Mouse (Mus musculus) hematopoietic stem cell, adult 5-6 weeks (primary cell): ENCODE measurements around the gene Irf7. TPM values are rescaled to one million over a fixed set of nuclear protein-coding genes. Genes with fewer than 3 reads are reported as not detected.

Experiments used
- ATAC-seq, 2 experiments: fragments of 125-278 bp in 1 of 2; replicated peaks in 1 of 2; 2 replicates each; pipeline ENCODE4 v1.8.0; 2016 to 2017; ENCODE audit warnings: inconsistent platforms in 2 of 2, mild to moderate bottlenecking in 2 of 2, moderate number of reproducible peaks in 2 of 2, low read depth in 1 of 2, moderate TSS enrichment in 1 of 2; ENCODE audit not compliant: low FRiP score in 2 of 2, poor library complexity in 2 of 2, severe bottlenecking in 2 of 2, insufficient read depth in 1 of 2, low TSS enrichment in 1 of 2
- total RNA-seq: library from RNA; stranded (forward); fragments of 172-1452, 232-1000 nt; gene quantifications from 2 replicates; pipeline ENCODE4 v1.2.3, GENCODE M21; 2017

Irf7 gene
- total RNA-seq, 1 experiment from 2014 or later = 15.4 TPM

DNA sequence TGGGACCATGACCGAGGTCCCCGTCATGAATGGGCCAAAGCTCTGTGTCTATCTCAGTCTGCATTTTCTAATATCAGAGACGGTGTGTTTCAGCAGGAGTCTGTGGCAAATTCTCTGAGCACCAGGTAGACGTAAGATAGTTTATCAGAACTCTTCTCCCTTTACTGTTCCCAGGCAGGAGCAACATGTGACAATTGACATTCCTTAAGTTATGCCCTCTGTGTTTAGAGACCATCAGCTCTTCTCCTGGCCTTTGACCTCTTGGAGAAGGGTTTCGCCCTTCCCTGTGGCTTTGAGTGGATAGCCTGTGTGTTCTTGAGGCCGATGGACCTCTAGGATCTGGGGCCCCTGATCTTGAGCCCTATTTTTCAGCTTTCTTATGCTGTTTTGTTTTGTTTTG, 36.6 kb downstream of the Irf7 start:
- ATAC-seq = no peak

DNA sequence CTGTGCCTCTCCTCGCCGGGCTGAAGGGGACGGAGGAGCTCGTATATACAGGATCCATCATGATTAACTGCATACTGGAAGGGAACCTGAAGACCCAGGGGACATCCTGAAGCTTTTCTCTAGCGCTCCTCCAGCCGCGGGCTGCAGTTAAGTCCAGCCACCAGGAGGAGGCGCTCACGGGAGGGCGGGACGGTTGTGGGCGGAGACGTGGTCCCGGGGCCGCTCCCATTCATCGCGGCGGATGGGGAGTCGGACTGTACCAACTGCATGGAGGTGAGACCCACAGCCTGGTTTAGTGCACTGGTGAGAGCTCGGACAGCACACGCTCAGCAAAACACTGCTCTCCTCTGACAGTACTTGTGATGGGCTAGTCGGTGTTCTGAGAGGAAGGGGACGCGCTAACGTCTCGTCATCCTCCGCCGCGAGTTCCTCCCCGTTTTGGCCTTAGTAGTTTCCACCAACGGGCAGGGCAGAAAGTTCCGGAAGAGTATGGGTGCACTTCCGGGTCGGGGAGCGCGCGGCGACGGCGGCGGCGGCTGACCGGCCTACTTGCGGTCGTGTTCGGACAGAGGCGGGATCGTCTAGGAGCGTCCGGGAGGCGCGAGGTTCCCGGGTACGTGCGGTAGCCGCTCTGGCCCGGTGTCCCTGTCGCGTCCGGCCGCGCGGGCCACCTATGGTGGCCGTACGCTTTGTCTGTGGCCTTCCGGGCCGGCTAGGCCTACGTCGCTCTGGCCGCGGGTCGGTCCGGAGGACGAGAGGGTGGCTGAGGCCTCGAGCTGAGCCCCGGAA, 37.8 kb downstream of the Irf7 start, which contains the start of gene Phrf1:
Phrf1 (plus strand) TSS at position 506 of the 789 bp plus-strand sequence.
- ATAC-seq = peak; percentile 96

DNA sequence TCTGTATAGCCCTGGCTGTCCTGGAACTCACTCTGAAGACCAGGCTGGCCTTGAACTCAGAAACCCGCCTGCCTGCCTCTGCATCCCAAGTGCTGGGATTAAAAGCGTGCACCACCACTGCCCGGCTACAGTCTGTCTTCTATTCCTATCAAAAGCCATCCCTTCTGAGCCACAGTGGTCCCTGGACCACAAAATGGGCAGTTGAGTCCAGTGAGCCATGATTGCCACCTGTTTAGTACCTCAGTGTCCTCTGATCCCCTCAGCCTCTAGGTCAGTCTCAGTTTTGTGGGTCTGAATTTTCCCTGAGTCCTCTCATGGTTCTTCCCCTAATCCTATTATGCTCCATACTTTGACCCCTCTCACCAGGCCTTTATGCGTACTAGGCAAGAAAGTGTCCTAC, 38.5 kb downstream of the Irf7 start:
- no peak for ATAC-seq

DNA sequence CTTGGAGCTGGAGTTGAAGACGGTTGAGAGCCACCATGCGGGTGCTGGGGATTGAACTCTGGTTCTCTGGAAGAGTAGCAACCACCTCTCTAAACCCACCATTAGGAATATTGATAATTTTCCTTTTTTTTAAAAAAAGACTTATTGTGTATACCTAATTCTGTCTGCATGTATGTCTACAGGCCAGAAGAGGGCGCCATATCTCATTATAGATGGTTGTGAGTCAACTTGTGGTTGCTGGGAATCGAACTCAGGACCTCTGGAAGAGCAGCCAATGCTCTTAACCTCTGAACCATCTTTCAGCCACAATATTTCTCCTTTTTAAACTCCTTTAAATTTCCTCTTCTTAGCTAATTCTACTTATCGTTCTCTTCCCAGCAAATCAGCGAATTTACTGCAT, 39.7 kb downstream of the Irf7 start:
- no peak for ATAC-seq

DNA sequence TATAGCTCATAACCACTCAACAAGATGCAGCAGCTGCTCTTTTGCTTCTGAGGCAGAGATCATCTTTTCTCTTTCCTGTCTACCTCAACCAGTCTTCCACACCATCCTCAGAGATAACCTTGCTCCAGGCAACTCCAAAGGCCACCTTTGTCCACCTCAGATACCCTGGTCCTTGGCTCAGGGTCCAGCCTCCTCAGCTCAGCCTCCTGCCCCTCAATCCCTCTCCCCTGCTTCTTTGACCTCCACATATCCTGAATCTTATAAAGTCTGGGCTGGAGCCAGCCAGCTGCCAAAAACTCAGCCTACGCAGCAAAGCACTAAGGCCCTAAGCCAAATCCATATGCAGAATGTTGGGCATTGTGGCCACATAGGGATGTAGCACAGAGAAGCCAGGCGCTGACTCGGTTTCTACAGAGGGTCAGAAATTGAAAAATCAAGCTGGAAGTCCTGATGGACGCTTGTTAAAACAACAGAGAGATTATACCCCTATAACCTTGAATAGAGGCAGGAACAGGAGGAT, 43.5 kb downstream of the Irf7 start:
- ATAC-seq = no peak

DNA sequence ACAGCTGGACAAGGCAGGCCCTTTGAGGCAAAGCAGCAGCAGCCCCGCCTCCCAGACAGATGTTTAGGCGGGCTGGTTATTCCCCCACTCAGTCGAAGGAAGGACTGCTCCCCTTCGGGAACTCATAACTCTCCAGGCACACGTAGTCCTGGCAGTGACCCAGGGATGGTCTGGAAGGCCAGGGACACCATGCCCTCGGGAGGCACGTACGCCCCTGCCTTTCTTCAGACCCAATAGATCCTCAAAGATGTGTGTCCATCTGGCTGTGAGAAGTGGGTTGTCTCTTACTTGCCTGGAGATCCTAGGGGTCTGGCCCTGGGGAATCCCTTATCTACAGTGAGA, 44.2 kb downstream of the Irf7 start:
- no peak; a peak in 1 of 4 replicates for ATAC-seq

DNA sequence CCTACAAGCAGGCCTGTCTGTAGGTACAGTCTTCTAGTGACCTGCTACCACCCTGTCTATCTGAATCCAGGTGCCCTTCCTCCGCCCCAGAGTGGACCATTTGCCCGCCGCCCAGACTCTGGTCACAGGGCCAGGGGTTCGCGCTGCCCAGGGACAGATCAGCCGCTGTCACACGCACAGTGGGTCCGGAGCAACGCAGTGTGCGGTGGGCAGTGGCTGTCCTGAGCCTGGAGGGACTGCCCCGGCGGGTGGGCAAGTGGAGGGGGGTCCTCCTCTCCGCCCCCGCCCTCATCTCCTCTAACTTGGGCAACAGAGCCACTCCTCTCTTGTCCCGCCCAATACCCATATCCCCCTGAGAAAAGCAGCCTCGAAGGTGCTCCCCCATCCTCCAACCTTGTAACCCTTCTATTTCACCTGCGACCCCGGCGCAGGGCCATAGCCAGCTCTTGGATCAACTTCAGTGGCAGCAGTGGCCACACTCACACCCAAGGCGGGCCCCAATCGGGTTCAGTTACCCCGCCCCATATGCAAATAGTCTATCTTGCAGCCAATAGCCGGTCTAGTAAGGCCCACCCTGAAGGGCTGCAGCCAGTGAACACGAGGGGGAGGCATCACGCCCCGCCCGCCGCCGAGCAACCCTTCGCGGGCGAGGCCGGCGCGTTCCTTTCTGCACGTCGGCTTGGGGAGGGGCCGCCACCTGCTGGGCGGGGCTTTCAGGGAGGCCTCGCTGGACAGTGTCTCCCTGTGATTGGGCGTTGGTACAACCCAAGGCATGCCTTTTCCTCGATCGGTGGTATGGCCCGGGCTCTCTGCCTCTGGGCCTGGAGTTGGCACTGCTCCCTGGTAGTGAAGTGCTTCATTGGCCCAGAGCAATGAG, 44.8 kb downstream of the Irf7 start:
- peak; percentile 94 to 95 for ATAC-seq

DNA sequence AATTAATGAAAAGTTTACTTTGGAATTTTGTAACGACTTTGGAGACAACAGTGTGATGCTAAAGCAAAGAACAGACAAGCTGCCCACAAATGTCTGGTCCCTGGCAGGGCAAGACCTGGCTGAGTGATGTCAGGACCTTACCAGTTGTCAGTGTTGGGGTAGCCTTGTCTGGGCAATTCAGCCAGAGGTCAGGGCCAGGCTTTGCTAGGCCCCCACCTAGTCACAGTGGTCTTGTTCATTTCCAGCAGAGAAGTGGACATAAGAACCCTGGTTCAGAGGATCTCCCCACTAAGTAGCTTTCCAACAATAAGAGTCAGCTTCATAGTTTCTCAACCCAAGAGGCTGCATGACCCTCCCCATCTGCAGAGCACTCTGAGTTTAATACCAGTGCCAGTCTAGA, 45.9 kb downstream of the Irf7 start:
- no peak for ATAC-seq

DNA sequence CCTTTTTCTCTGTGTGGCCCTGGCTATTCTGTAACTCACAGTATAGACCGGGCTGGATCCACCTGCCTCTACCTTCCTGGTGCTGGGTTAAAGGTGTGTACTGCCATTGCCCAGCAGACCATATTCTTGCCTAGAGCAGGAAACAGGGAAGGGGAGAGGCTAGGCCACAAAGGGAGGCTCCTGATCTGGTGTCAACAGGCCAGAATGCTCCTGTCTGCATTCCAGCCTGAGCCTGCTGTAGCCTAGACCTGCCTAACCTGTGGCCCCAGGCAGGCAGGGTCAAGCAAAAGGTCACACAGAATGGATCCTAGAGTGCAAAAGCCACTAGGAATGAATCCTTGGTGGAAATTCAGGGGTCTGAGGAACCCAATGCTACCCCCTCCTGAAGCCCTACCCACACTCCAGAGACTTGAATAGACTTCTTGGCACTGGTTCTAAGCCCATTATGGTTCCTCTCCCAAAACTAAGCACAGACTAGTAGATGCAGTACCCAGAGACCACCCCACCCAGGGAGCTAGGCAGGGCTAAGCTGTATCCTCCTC, 46.7 kb downstream of the Irf7 start:
- no peak for ATAC-seq

DNA sequence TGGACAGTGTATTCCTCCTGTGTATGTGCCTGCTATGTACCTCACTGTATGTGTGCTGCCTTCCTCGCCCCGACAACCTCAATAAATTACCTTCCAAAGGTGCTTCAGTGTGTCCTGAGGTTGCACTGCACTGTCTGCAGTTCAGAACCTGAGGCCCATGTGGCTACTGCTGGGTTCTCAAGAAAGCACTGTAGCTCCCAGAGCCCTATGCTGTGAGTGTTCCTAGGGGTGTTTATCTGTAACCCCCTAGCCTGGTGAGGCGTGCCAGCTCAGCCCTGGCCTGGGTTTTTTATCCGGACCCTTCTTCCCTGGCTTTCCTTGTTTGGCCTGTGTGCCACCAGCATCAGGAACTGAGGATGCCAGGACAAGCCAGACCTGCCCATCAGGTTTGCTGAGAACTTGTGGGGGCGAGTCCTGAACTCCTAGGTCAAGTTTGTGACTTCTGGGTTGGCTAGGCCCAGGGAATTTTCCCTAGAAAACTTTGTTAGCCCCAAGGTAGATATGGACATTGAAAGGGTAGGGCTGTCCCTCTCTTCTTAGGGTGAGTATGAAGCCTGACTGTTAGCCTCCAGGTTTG, 47.6 kb downstream of the Irf7 start:
- ATAC-seq = no peak

DNA sequence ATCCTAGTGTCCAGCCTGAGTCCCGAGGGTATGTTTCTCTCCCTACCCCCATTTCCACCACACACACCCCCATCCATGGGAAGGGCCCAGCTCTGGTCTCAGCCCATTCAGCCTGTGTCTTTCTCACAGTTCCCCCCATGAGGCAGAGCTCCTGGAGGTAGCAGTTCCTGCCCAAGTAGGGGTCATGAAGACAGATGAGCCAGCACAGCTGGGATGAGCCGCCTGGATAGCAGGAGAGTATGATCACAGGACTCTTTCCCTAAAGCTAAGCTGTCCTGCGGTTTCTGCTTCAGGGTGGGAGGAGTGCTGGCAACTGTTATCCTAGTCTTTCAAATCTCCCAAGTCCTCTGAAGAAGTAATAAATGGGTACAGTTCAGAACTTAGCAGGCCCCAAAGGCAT, 48.1 kb downstream of the Irf7 start:
- ATAC-seq = no peak

DNA sequence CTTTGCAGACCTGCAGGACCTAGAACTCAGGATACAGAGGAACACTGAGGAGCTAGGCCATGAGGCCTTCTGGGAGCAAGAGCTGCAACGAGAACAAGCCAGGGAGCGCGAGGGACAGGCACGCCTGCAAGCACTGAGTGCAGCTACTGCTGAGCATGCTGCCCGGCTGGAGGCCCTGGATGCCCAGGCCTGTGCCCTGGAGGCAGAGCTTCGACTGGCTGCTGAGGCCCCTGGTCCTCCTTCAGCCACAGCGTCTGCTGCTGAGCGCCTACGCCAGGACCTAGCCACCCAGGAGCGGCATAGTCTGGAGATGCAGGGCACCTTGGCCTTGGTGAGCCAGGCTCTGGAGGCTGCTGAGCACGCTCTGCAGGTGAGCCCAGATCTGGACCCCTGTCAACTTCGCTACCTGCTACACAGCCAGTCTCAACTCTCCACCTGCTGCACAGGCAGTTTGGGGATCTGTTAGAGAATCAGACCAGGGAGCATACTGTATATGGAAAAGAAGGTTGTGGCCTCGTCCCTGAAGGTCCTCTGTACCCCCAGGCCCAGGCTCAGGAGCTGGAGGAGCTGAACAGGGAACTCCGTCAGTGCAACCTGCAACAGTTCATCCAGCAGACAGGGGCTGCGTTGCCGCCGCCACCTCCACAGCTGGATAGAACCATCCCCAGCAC, 48.8 kb downstream of the Irf7 start:
- no peak for ATAC-seq

DNA sequence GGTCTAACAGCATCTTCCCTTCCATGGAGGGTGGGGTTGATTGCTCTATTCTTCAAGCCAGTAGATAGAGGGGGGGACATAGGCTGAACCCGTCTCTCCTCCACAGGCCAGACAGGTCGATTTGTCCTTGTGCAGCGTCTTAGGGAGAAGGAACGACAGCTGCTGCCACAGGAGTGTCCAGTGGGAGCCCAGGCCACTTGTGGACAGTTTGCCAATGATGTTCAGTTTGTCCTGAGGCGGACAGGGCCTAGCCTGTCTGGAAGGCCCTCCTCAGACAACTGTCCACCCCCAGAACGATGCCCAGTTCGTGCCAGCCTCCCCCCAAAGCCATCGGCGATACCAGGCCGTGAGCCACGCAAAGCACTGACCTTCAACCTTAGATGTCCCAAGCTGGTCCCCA, 49.4 kb downstream of the Irf7 start:
- ATAC-seq = no peak

DNA sequence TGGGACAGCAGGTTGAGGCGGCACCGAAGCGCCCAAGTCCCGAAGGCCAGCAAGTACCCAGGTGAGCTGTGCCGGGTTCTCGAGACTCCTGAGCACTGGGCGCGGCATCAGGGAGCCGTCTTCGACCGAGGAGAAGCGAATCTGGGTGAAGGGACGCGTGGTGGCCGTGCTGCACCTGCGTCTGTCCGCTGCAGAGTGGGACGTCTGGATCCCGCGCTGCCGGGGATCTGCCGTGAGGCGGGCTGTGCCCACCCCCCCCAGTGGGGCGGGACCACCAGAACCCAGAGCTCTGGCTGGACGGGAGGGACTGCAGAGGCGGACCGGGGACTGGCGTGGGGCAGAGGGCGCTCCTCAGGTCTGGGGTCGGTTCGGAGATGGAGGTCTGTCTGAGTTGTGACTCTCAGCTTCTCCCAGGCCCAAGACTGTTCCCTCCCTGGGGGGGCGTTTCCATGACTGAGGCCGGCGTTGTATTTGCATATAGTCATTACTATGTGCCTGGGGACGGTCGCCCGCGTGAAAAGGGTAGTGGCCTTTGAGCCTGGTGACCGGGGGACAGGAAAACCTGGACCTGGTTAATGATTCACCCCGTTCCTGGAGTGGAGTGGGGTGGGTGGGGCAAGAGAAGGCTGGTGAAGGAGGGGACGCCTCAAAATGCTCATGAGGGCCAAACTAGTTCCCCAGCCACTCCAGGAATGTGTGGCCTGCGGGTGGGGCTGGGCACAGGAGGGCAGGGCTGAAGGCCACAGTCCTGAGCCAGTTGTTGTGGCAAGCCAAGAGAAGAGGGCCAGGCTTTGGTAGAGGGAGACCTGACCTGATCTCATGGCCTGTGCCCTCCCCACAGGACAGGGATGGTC, 50.2 kb downstream of the Irf7 start:
- peak; percentile 2 to 11; a peak in 1 of 4 replicates for ATAC-seq

DNA sequence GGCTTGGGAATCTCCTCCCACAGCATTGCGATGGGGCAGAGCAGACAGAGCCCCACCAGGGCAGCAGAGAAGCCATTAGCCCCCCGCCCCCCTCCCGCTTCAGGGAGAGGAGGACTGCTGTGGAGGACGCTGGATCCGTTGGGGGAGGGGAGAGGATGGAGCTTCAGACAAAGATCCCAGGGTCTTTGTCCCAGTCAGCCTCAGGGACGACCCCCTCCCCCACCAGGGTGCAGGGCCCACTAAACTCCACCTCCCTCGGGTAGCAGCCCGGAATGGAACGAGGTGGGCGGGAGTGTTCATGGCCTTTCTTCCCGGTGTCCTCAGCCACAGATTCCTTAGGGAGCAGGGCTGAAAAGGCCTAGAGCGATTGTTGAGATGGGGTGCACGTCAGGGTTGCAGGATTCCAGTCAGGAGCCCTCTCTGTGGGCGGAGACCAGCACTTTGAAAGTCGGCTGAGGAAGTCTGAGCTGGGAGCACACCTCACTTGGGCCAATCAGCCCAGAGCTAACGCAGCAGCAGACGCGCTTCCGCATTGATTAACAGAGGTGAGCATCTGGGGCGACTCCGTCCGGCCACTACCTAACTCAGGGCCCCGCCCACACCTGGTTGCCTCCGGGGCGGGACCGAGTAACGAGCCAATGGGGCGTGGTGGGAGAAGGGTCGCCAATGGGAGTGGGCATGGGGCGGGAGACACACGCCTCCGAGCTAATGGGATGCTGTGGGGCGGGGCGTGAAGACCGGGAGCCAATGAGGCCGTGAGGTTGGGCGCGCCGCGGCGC, 51.0 kb downstream of the Irf7 start, which contains the start of gene Rassf7:
Rassf7 (plus strand) TSS at position 760 of the 779 bp plus-strand sequence.
- peak; percentile 96 to 98 for ATAC-seq

DNA sequence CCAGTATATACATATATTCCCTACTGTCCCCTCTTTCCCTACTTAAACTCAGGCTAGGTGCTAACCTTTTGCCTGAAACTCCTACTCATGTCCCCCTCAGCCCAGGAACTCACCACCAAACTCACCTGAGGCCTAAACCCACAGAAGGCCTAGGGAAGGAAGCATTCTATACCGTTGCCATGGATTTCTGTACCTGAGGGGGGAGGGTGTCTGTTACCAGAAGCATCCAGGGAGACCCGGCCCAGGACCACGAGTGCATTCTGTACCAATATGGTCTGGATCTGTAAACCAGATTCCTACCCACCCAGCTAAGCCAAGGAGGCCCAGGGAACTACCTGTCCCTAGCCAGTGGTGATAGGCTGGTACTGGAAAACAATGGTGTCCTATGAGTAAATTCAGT, 52.0 kb downstream of the Irf7 start:
- no peak for ATAC-seq
